Mouse (Mus musculus) MEL (cell line): ENCODE data around the gene Manba.

ENCODE experiments used
- CHD2 ChIP-seq: IDR thresholded peaks from 2 replicates; pipeline ENCODE4 v1.6.1; 2011; ENCODE audit warnings: low read length, improper control_type of control experiment
- CTCF ChIP-seq, 3 experiments: IDR thresholded peaks in 2 of 3; conservative IDR thresholded peaks in 1 of 3; 2 replicates each; pipeline ENCODE4 v1.5.1; 2011 to 2012; ENCODE audit warnings: low read length in 3 of 3, low read depth in 2 of 3, mild to moderate bottlenecking in 2 of 3, improper control_type of control experiment in 1 of 3, inconsistent platforms in 1 of 3, mixed read lengths in 1 of 3, moderate library complexity in 1 of 3; ENCODE audit not compliant: control insufficient read depth in 1 of 3, insufficient read depth in 1 of 3, poor library complexity in 1 of 3, severe bottlenecking in 1 of 3
- GATA1 ChIP-seq: IDR thresholded peaks from 2 replicates; pipeline ENCODE4 v1.6.1; 2011; ENCODE audit warnings: low read depth, low read length, improper control_type of control experiment
- RAD21 ChIP-seq: IDR thresholded peaks from 2 replicates; pipeline ENCODE4 v1.6.1; 2011; ENCODE audit warnings: mild to moderate bottlenecking, low read depth, low read length, improper control_type of control experiment
- ZKSCAN1 ChIP-seq: IDR thresholded peaks from 2 replicates; pipeline ENCODE4 v1.6.1; 2012; ENCODE audit warnings: low read depth, mild to moderate bottlenecking, inconsistent platforms, low read length, improper control_type of control experiment, moderate library complexity

- TF ChIP-seq CHD2 (no peak), CTCF (IDR thresholded peaks at IDR 0.05 in 2 of 3, conservative IDR thresholded peaks at IDR 0.05 in 1 of 3; ENCODE audit: control insufficient read depth in 1 of 3, insufficient read depth in 1 of 3, low read depth in 2 of 3, low read length in 3 of 3, poor library complexity in 1 of 3, severe bottlenecking in 1 of 3) (no peak), RAD21 (no peak), GATA1 (no peak), ZKSCAN1 (no peak)
These were observed 87.6 kb downstream of the Manba start for GRCm38 (mm10) chr3:135573051-135573450.
